Mouse (Mus musculus): ENCODE results near the gene Ccdc180.

GRCm38 (mm10) chr4:45953025-45953919 is 63.2 kb downstream of the Ccdc180 start:
- TF ChIP-seq ZC3H11A (IDR thresholded peaks at IDR 0.05; ENCODE audit: borderline replicate concordance, low read depth, low read length): no peak
- no peak for TF ChIP-seq ZNF384 (IDR thresholded peaks at IDR 0.05; ENCODE audit: low read depth, low read length)
- TF ChIP-seq MAFK (IDR thresholded peaks at IDR 0.05; ENCODE audit: insufficient read depth, low read depth, low read length): no peak
